Mouse (Mus musculus) CH12.LX (cell line): Measurements from ENCODE around the gene Phyhd1.

Experiments used
- CHD2 ChIP-seq: IDR thresholded peaks from 2 replicates; pipeline ENCODE4 v1.6.1; 2011; ENCODE audit warnings: low read length, improper control_type of control experiment
- EP300 ChIP-seq: IDR thresholded peaks from 2 replicates; pipeline ENCODE4 v1.6.1; 2011; ENCODE audit warnings: low read length, improper control_type of control experiment
- GABPA ChIP-seq: IDR thresholded peaks from 2 replicates; pipeline ENCODE4 v1.6.1; 2012; ENCODE audit warnings: low read depth, low read length, improper control_type of control experiment, inconsistent platforms; ENCODE audit not compliant: insufficient replicate concordance
- POLR2A ChIP-seq: IDR thresholded peaks from 2 replicates; pipeline ENCODE4 v1.6.1; 2011; ENCODE audit warnings: low read depth, mild to moderate bottlenecking, improper control_type of control experiment, low read length
- SIN3A ChIP-seq: IDR thresholded peaks from 2 replicates; pipeline ENCODE4 v1.6.1; 2012; ENCODE audit warnings: low read length, improper control_type of control experiment, inconsistent platforms

- TF ChIP-seq POLR2A: no peak
- no peak for TF ChIP-seq GABPA
- no peak for TF ChIP-seq EP300
- TF ChIP-seq SIN3A: no peak
- TF ChIP-seq CHD2: no peak
Observed at GRCm38 (mm10) chr2:30258600-30258999, 7.4 kb upstream of the Phyhd1 start.
